Mouse (Mus musculus) forebrain, embryonic 16.5 days (tissue): ENCODE data around the gene Bcl11a. TPM values are rescaled to one million over a fixed set of nuclear protein-coding genes. Genes with fewer than 3 reads are reported as not detected.

Experiments
- ATAC-seq: fragments of 200-750 bp; cut with Nextera tagmentation; 2 replicates; pipeline ENCODE4 v1.8.0; 2017; ENCODE audit warnings: mild to moderate bottlenecking, moderate library complexity
- H3K27ac ChIP-seq: fragments of 300-500 bp; sonication (generic); 2 replicates; pipeline ENCODE4 v1.5.1; 2014; ENCODE audit warnings: low read length, control low read depth
- H3K27me3 ChIP-seq: fragments of 300-500 bp; sonication (generic); replicated peaks from 2 replicates; pipeline ENCODE4 v1.6.1; 2014; ENCODE audit warnings: low read length; ENCODE audit not compliant: control insufficient read depth, insufficient read depth
- H3K36me3 ChIP-seq: fragments of 300-500 bp; sonication (generic); 2 replicates; pipeline ENCODE4 v1.6.1; 2014; ENCODE audit not compliant: control insufficient read depth, insufficient read depth
- H3K4me1 ChIP-seq: fragments of 300-500 bp; sonication (generic); replicated peaks from 2 replicates; pipeline ENCODE4 v1.6.1; 2014; ENCODE audit warnings: low read length; ENCODE audit not compliant: control insufficient read depth, insufficient read depth
- H3K4me2 ChIP-seq: fragments of 300-500 bp; sonication (generic); 2 replicates; pipeline ENCODE4 v1.6.1; 2014; ENCODE audit warnings: mild to moderate bottlenecking, low read length, control low read depth
- H3K4me3 ChIP-seq: fragments of 300-500 bp; sonication (generic); replicated peaks from 2 replicates; pipeline ENCODE4 v1.5.1; 2014; ENCODE audit warnings: mild to moderate bottlenecking, low read length, control low read depth
- H3K9ac ChIP-seq: fragments of 300-500 bp; sonication (generic); replicated peaks from 2 replicates; pipeline ENCODE4 v1.6.1; 2014; ENCODE audit warnings: low read depth, low read length, control low read depth
- H3K9me3 ChIP-seq: fragments of 300-500 bp; sonication (generic); 2 replicates; pipeline ENCODE4 v1.6.1; 2016; ENCODE audit warnings: low read length; ENCODE audit not compliant: control insufficient read depth
- WGBS: fragments of 180-500 bp; shearing (Covaris S2); extraction: QIAGEN DNeasy Blood & Tissue Kit; methylation state at CpG from one replicate; pipeline ENCODE4 v1.1.7; 2014; 5-methylcytosine and 5-hydroxymethylcytosine counted together
- polyA plus RNA-seq: library from polyadenylated mRNA; unstranded; fragments of >200 nt; fragmentation: Nextera tagmentation; extraction: Ambion mirVana; gene quantifications from 2 replicates; pipeline ENCODE4 v1.2.1, GENCODE M21; 2015

Gene Bcl11a
- polyA plus RNA-seq, 1 experiment from 2014 or later, result 236 TPM

DNA sequence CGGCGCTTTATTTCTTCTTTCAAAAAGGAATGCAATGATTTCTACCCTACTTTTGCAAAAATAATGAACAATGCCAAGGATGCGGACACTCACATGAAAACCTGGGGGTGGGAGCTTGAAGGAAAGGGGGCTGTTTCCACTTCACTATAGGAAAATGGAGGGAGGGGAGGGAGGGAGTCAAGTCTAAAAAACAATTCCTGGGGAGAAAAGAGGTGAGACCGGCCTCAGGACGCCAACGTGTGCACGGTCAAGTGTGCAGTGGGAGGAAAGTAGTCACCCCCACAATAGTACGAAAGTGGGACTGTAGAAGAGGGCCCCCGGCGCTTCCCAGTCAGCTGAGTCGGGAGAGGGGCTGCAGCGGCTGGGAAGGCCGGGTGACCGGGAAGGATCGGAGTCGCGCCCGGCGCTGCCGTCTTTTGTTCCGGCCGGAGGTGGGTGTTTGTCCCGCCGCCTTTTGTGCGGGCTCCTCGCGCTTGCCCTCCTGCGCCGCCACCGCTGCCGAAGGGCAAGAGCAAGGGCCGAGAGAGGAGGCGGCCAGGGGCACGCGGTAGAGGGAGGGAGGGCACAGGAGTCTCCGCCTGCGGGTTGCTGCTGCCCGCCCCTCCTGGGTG, 955 bp downstream of the Bcl11a start:
- Histone ChIP-seq H3K4me3 (peak overlapping the region; percentile 70), H3K36me3 (no peaks in the 10 kb centered on the region), H3K27me3 (no peaks in the 10 kb centered on the region), H3K9me3 (no peaks in the 10 kb centered on the region), H3K27ac (peak overlapping the region; percentile 99), H3K9ac (peak overlapping the region; percentile 93), H3K4me1 (peaks cover 15% of the 10 kb centered on the region), H3K4me2 (peak overlapping the region; percentile 63)
- ATAC-seq, result no peak
- WGBS, result 0% methylated on average over 38 of the region's 38 CpGs

DNA sequence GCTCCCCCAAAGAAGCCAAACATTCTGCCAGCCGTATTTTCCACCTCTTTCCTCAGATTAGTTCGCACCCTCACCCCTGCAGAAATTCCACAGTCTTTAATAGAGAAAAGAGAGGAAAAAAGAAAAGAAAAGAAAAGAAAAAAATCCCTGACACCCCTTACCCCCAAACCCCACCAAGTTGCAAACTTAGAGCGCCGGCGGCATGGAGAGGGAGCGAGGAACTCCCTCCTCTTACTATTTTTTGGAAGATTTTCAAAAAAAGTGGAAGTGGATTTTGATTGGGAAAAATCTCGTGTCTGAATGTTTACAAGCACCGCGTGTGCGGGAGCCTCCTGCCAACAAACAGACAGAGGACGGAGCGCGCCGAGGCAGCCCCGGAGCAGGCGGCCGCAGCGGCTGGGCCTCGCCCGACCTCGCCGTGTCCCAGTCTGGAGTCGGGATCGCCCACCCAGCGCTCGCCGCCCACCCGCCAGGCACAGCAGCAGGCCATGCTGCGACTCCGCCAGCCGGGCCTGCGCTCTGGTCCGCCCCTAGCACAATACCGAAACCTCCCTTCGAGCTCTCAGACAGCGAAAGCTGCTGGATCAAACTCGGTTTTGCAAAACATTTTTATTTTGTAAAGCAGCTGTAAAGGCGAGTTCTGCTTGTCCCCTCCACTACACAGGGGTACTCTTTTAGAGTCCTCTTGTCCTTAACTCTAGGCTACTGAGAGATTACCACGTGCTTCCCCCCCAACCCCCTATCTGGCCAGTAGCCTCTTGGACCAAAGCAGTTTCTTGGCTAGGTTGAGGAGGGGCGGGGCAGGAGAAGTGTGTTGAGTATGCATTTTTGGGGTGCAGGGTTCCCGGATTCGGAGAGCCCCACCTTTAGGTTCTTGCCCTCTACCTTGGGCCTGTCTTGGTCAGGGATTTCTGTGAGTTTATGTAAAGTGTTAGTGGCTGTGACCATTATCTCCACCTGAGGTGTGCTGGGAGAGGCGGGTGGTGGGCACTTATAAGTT, 1.8 kb downstream of the Bcl11a start:
- Histone ChIP-seq H3K9me3 (no peaks in the 10 kb centered on the region), H3K4me2 (peak overlapping the region; percentile 63), H3K27me3 (no peaks in the 10 kb centered on the region), H3K4me3 (peak overlapping the region; percentile 70), H3K4me1 (peaks cover 15% of the 10 kb centered on the region), H3K9ac (peak overlapping the region; percentile 93), H3K36me3 (no peaks in the 10 kb centered on the region), H3K27ac (peak overlapping the region; percentile 99)
- under 1% methylated on average over 35 of the region's 43 CpGs for WGBS
- peak; percentile 3; the same call in 1 of the 2 replicates for ATAC-seq

DNA sequence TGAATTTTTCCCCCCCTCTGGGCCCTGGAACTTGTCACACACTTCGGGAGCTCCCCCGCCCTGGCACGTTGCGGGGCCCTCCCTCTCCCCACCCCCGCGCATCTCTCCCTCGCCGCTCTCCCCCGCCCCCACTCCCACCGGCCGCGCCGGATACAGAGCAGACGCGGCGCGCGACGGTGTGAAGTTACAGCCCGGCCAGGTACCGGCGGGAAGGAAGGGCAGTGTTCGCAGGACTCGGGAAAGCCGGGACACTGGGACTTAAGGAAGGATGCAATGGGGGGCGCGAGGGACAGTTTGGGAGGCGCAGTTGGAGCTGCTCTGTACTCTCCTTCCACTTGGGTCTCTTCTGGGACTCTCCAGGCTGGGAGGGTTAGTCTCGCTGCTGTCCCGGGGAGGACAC, 2.7 kb downstream of the Bcl11a start:
- peak overlapping the region; percentile 99 for H3K27ac ChIP-seq
- peaks cover 1% of the 10 kb centered on the region; the same call in 1 of the 2 replicates for H3K36me3 ChIP-seq
- no peaks in the 10 kb centered on the region for H3K27me3 ChIP-seq
- H3K4me3 ChIP-seq, result peak overlapping the region; percentile 70
- H3K4me2 ChIP-seq, result peak overlapping the region; percentile 63
- peaks cover 18% of the 10 kb centered on the region for H3K4me1 ChIP-seq
- ATAC-seq, result peak; percentile 49
- whole genome bisulfite sequencing, result 0% methylated on average over 28 of the region's 30 CpGs
- peak overlapping the region; percentile 93 for H3K9ac ChIP-seq
- no peaks in the 10 kb centered on the region for H3K9me3 ChIP-seq

GRCm38 (mm10) chr11:24081016-24081686, 3.3 kb downstream of the Bcl11a start:
- peaks cover 7% of the 10 kb centered on the region for H3K36me3 ChIP-seq
- H3K4me1 ChIP-seq, result peaks cover 24% of the 10 kb centered on the region
- peak overlapping the region; percentile 99 for H3K27ac ChIP-seq
- peak overlapping the region; percentile 70 for H3K4me3 ChIP-seq
- no peaks in the 10 kb centered on the region for H3K9me3 ChIP-seq
- ATAC-seq, result peak; percentile 64
- H3K4me2 ChIP-seq, result peak overlapping the region; percentile 63
- H3K27me3 ChIP-seq, result no peaks in the 10 kb centered on the region
- H3K9ac ChIP-seq, result peak overlapping the region; percentile 93
- under 1% methylated on average over 34 of the region's 35 CpGs for WGBS

- Histone ChIP-seq H3K9me3 (no peaks in the 10 kb centered on the region), H3K4me3 (peak overlapping the region; percentile 70), H3K4me2 (peak overlapping the region; percentile 63), H3K4me1 (peaks cover 31% of the 10 kb centered on the region), H3K27ac (peak overlapping the region; percentile 99), H3K27me3 (no peaks in the 10 kb centered on the region), H3K9ac (peak overlapping the region; percentile 93), H3K36me3 (peaks cover 9% of the 10 kb centered on the region)
- WGBS, result under 1% methylated on average over 43 of the region's 43 CpGs
- peak; percentile 11; the same call in 1 of the 2 replicates for ATAC-seq
Observed at GRCm38 (mm10) chr11:24081687-24082384, 4.0 kb downstream of the Bcl11a start.

- 7% methylated on average over 11 of the region's 11 CpGs for WGBS
- no peaks in the 10 kb centered on the region for H3K27me3 ChIP-seq
- H3K4me2 ChIP-seq, result peak overlapping the region; percentile 63
- H3K36me3 ChIP-seq, result peaks cover 10% of the 10 kb centered on the region
- H3K9me3 ChIP-seq, result no peaks in the 10 kb centered on the region
- peak overlapping the region; percentile 93 for H3K9ac ChIP-seq
- H3K4me3 ChIP-seq, result peak overlapping the region; percentile 70
- ATAC-seq, result no peak
- H3K4me1 ChIP-seq, result peaks cover 38% of the 10 kb centered on the region
- H3K27ac ChIP-seq, result peak overlapping the region; percentile 99
Observed at GRCm38 (mm10) chr11:24082385-24083075, 4.7 kb downstream of the Bcl11a start.

- H3K4me3 ChIP-seq, result peak overlapping the region; percentile 38
- H3K9me3 ChIP-seq, result no peaks in the 10 kb centered on the region
- peak overlapping the region; percentile 63 for H3K4me2 ChIP-seq
- peak overlapping the region; percentile 86 for H3K27ac ChIP-seq
- peaks cover 43% of the 10 kb centered on the region for H3K4me1 ChIP-seq
- peaks cover 15% of the 10 kb centered on the region for H3K36me3 ChIP-seq
- no peak for ATAC-seq
- no peaks in the 10 kb centered on the region for H3K27me3 ChIP-seq
- H3K9ac ChIP-seq, result peak overlapping the region; percentile 63
- 14% methylated on average over 1 of the region's 1 CpGs for WGBS
Observed at GRCm38 (mm10) chr11:24083076-24083405, 5.2 kb downstream of the Bcl11a start.

GRCm38 (mm10) chr11:24083423-24083822, 5.6 kb downstream of the Bcl11a start:
- no peaks in the 10 kb centered on the region for H3K9me3 ChIP-seq
- WGBS, result 25% methylated on average over 7 of the region's 7 CpGs
- peaks cover 46% of the 10 kb centered on the region for H3K4me1 ChIP-seq
- ATAC-seq, result no peak
- H3K4me2 ChIP-seq, result peak overlapping the region; percentile 63
- peaks cover 15% of the 10 kb centered on the region for H3K36me3 ChIP-seq
- no peaks in the 10 kb centered on the region for H3K27me3 ChIP-seq
- peak overlapping the region; percentile 86 for H3K27ac ChIP-seq
- peak overlapping the region; percentile 38 for H3K4me3 ChIP-seq
- peak overlapping the region; percentile 63 for H3K9ac ChIP-seq
